Mouse (Mus musculus) intestine, postnatal 0 days (tissue): ENCODE data around the gene Tcf19. TPM values are rescaled to one million over a fixed set of nuclear protein-coding genes. Genes with fewer than 3 reads are reported as not detected.

Source experiments
- ATAC-seq: fragments of 200-750 bp; cut with Nextera tagmentation; 2 replicates; pipeline ENCODE4 v1.8.0; 2017; ENCODE audit warnings: mild to moderate bottlenecking, moderate TSS enrichment, moderate library complexity
- H3K27ac ChIP-seq: fragments of 300-500 bp; sonication (generic); 2 replicates; pipeline ENCODE4 v1.5.1; 2014; ENCODE audit warnings: mild to moderate bottlenecking, low read depth, low read length, moderate library complexity
- H3K27me3 ChIP-seq: fragments of 300-500 bp; sonication (generic); replicated peaks from 2 replicates; pipeline ENCODE4 v1.6.1; 2014; ENCODE audit warnings: low read length, mixed read lengths; ENCODE audit not compliant: control insufficient read depth, insufficient read depth
- H3K36me3 ChIP-seq: fragments of 300-500 bp; sonication (generic); 2 replicates; pipeline ENCODE4 v1.6.1; 2014; ENCODE audit warnings: mild to moderate bottlenecking, moderate library complexity; ENCODE audit not compliant: control insufficient read depth, insufficient read depth
- H3K4me1 ChIP-seq: fragments of 300-500 bp; sonication (generic); replicated peaks from 2 replicates; pipeline ENCODE4 v1.6.1; 2014; ENCODE audit warnings: antibody characterized with exemption, low read length, mixed read lengths; ENCODE audit not compliant: control insufficient read depth, insufficient read depth
- H3K4me2 ChIP-seq: fragments of 300-500 bp; sonication (generic); replicated peaks from 2 replicates; pipeline ENCODE4 v1.6.1; 2014; ENCODE audit warnings: low read depth, mild to moderate bottlenecking, moderate library complexity
- H3K4me3 ChIP-seq: fragments of 300-500 bp; sonication (generic); 2 replicates; pipeline ENCODE4 v1.5.1; 2014; ENCODE audit warnings: low read depth, low read length
- H3K9ac ChIP-seq: fragments of 300-500 bp; sonication (generic); 2 replicates; pipeline ENCODE4 v1.6.1; 2014; ENCODE audit warnings: mild to moderate bottlenecking, low read depth, low read length
- H3K9me3 ChIP-seq: fragments of 300-500 bp; sonication (generic); 2 replicates; pipeline ENCODE4 v1.6.1; 2016; ENCODE audit warnings: mixed run types; ENCODE audit not compliant: control insufficient read depth
- CTCF ChIP-seq: sonication (generic); IDR thresholded peaks from 2 replicates; pipeline ENCODE4 v1.5.1; 2016; ENCODE audit warnings: low read depth, mild to moderate bottlenecking, control low read depth, antibody characterized with exemption, moderate library complexity
- WGBS: fragments of 180-500 bp; shearing (Covaris S2); extraction: QIAGEN DNeasy Blood & Tissue Kit; methylation state at CpG from one replicate; pipeline ENCODE4 v1.1.7; 2014; 5-methylcytosine and 5-hydroxymethylcytosine counted together
- polyA plus RNA-seq: library from polyadenylated mRNA; unstranded; fragments of >200 nt; fragmentation: Nextera tagmentation; extraction: Ambion mirVana; gene quantifications from 2 replicates; pipeline ENCODE4 v1.2.1, GENCODE M21; 2015

Gene Tcf19
- polyA plus RNA-seq, 1 experiment from 2014 or later = 24.2 TPM

- H3K4me3 ChIP-seq = no peak overlapping the region
- no peaks in the 10 kb centered on the region for H3K36me3 ChIP-seq
- ATAC-seq = no peak
- H3K9ac ChIP-seq = no peak overlapping the region
- no peaks in the 10 kb centered on the region for H3K4me1 ChIP-seq
- TF ChIP-seq CTCF = no peak
- WGBS = 85% methylated on average over 1 of the region's 1 CpGs
- no peaks in the 10 kb centered on the region for H3K9me3 ChIP-seq
- H3K27me3 ChIP-seq = no peaks in the 10 kb centered on the region
- H3K4me2 ChIP-seq = no peak overlapping the region
- H3K27ac ChIP-seq = no peak overlapping the region
These were observed 21.9 kb upstream of the Tcf19 start for GRCm38 (mm10) chr17:35538476-35538875.

- 65% methylated on average over 4 of the region's 4 CpGs for WGBS
These were observed 20.8 kb upstream of the Tcf19 start for GRCm38 (mm10) chr17:35537421-35537820.

GRCm38 (mm10) chr17:35534343-35534742, 17.7 kb upstream of the Tcf19 start:
- Histone ChIP-seq H3K4me3 (no peak overlapping the region), H3K9ac (no peak overlapping the region), H3K36me3 (peaks cover 16% of the 10 kb centered on the region; the same call in 1 of the 2 replicates), H3K4me1 (no peaks in the 10 kb centered on the region), H3K4me2 (no peak overlapping the region), H3K27me3 (no peaks in the 10 kb centered on the region), H3K27ac (no peak overlapping the region), H3K9me3 (no peaks in the 10 kb centered on the region)
- no peak; the same call in 1 of the 2 replicates for ATAC-seq
- peak; percentile 96 for TF ChIP-seq CTCF
- 8% methylated on average over 6 of the region's 6 CpGs for WGBS

More at GRCm38 (mm10) chr17:35537421-35537820, 20.8 kb upstream of the Tcf19 start:
- Histone ChIP-seq H3K4me3 (no peak overlapping the region), H3K9me3 (no peaks in the 10 kb centered on the region), H3K27me3 (no peaks in the 10 kb centered on the region), H3K4me1 (no peaks in the 10 kb centered on the region), H3K9ac (no peak overlapping the region), H3K4me2 (no peak overlapping the region), H3K27ac (no peak overlapping the region), H3K36me3 (no peaks in the 10 kb centered on the region)
- no peak for TF ChIP-seq CTCF
- ATAC-seq = peak; percentile 47; the same call in 1 of the 2 replicates

- H3K36me3 ChIP-seq = peaks cover 22% of the 10 kb centered on the region; the same call in 1 of the 2 replicates
- no peak within 1 kb of the TSS for H3K4me3 ChIP-seq
- no peaks in the 10 kb centered on the region for H3K9me3 ChIP-seq
- no peaks in the 10 kb centered on the region for H3K4me1 ChIP-seq
- no peak for TF ChIP-seq CTCF
- H3K27me3 ChIP-seq = no peaks in the 10 kb centered on the region
- WGBS = 16% methylated on average over 7 of the region's 7 CpGs
- no peak within 1 kb of the TSS for H3K9ac ChIP-seq
- no peak within 1 kb of the TSS for H3K27ac ChIP-seq
- ATAC-seq = no peak
- H3K4me2 ChIP-seq = no peak within 1 kb of the TSS
These were observed 16.3 kb upstream of the Tcf19 start, which contains the start of gene Psors1c2 for GRCm38 (mm10) chr17:35532901-35533300. TSS of gene Psors1c2 (plus strand) at chr17:35533201.

- Histone ChIP-seq H3K4me2 (no peak overlapping the region), H3K27ac (no peak overlapping the region), H3K27me3 (no peaks in the 10 kb centered on the region), H3K9ac (no peak overlapping the region), H3K4me1 (no peaks in the 10 kb centered on the region), H3K36me3 (peaks cover 22% of the 10 kb centered on the region; the same call in 1 of the 2 replicates), H3K4me3 (no peak overlapping the region), H3K9me3 (no peaks in the 10 kb centered on the region)
- no peak for ATAC-seq
- 15% methylated on average over 3 of the region's 3 CpGs for WGBS
- no peak for TF ChIP-seq CTCF
These were observed 15.7 kb upstream of the Tcf19 start for GRCm38 (mm10) chr17:35532360-35532759.

- Histone ChIP-seq H3K27me3 (no peaks in the 10 kb centered on the region), H3K4me3 (no peak overlapping the region), H3K4me2 (no peak overlapping the region), H3K27ac (no peak overlapping the region), H3K9ac (no peak overlapping the region), H3K4me1 (no peaks in the 10 kb centered on the region), H3K9me3 (no peaks in the 10 kb centered on the region), H3K36me3 (peaks cover 48% of the 10 kb centered on the region)
- no peak for ATAC-seq
- no peak for TF ChIP-seq CTCF
- WGBS = 83% methylated on average over 8 of the region's 8 CpGs
These were observed 10.0 kb upstream of the Tcf19 start for GRCm38 (mm10) chr17:35526644-35527043.

GRCm38 (mm10) chr17:35524354-35524753, 7.7 kb upstream of the Tcf19 start:
- no peak overlapping the region for H3K9ac ChIP-seq
- H3K27me3 ChIP-seq = no peaks in the 10 kb centered on the region
- no peak overlapping the region for H3K27ac ChIP-seq
- ATAC-seq = no peak
- H3K4me3 ChIP-seq = no peak overlapping the region
- peaks cover 38% of the 10 kb centered on the region for H3K36me3 ChIP-seq
- H3K4me1 ChIP-seq = no peaks in the 10 kb centered on the region
- TF ChIP-seq CTCF = no peak
- H3K9me3 ChIP-seq = no peaks in the 10 kb centered on the region
- WGBS = 76% methylated on average over 9 of the region's 9 CpGs
- H3K4me2 ChIP-seq = no peak overlapping the region
